Mouse (Mus musculus) midbrain, embryonic 13.5 days (tissue): ENCODE results near the gene Klk8. TPM values are rescaled to one million over a fixed set of nuclear protein-coding genes. Genes with fewer than 3 reads are reported as not detected.

Experiments used
- polyA plus RNA-seq: library from polyadenylated mRNA; unstranded; fragments of >200 nt; fragmentation: Nextera tagmentation; extraction: Ambion mirVana; gene quantifications from 2 replicates; pipeline ENCODE4 v1.2.1, GENCODE M21; 2015

Klk8 gene
- polyA plus RNA-seq, 1 experiment from 2014 or later: 4.9 TPM

Other genes with a start within 250 kb of the Klk8 start
- gene Zfp658, start 235.3 kb upstream of the Klk8 start, polyA plus RNA-seq: 10.3 and 11.1 TPM in 2 replicates
- gene Zfp719, start 218.0 kb upstream of the Klk8 start, polyA plus RNA-seq: 16.4 and 17.7 TPM in 2 replicates
- 0.46 TPM in 1 of 2 replicates, not detected in the other for gene Zfp819, start 190.4 kb upstream of the Klk8 start, polyA plus RNA-seq
- gene Ceacam18, start 162.9 kb upstream of the Klk8 start, polyA plus RNA-seq: not detected in 2 replicates
- gene Siglece, start 137.4 kb upstream of the Klk8 start, polyA plus RNA-seq: 0.24 and 0.28 TPM in 2 replicates
- 20.3 and 21.8 TPM in 2 replicates for gene Ctu1, start 125.6 kb upstream of the Klk8 start, polyA plus RNA-seq
- gene Klk14, start 107.2 kb upstream of the Klk8 start, polyA plus RNA-seq: not detected in 2 replicates
- not detected in 2 replicates for gene Klk13, start 85.0 kb upstream of the Klk8 start, polyA plus RNA-seq
- gene Klk12, start 28.7 kb upstream of the Klk8 start, polyA plus RNA-seq: not detected in 2 replicates
- not detected in 2 replicates for gene Klk11, start 23.0 kb upstream of the Klk8 start, polyA plus RNA-seq
- not detected in 2 replicates for gene Klk10, start 16.5 kb upstream of the Klk8 start, polyA plus RNA-seq
- gene Klk9, start 5.7 kb upstream of the Klk8 start, polyA plus RNA-seq: 0.13 and 0.20 TPM in 2 replicates
- gene Klk7, start 13.7 kb downstream of the Klk8 start, polyA plus RNA-seq: not detected in 2 replicates
- gene Klk6, start 26.9 kb downstream of the Klk8 start, polyA plus RNA-seq: not detected in 2 replicates
- gene Klk5, start 44.4 kb downstream of the Klk8 start, polyA plus RNA-seq: not detected in 2 replicates
- gene Klk4, start 83.6 kb downstream of the Klk8 start, polyA plus RNA-seq: not detected in 2 replicates
- not detected in 2 replicates for gene Klk15, start 136.2 kb downstream of the Klk8 start, polyA plus RNA-seq
- not detected in 2 replicates for gene Klk1b8, start 153.1 kb downstream of the Klk8 start, polyA plus RNA-seq
- not detected in 2 replicates for gene Klk1b1, start 169.2 kb downstream of the Klk8 start, polyA plus RNA-seq
- not detected in 2 replicates for gene Klk1b9, start 178.5 kb downstream of the Klk8 start, polyA plus RNA-seq
- gene Klk1b11, start 198.3 kb downstream of the Klk8 start, polyA plus RNA-seq: not detected in 2 replicates
- gene Klk1b26, start 214.6 kb downstream of the Klk8 start, polyA plus RNA-seq: not detected in 2 replicates